25 mouse cellular contexts compared by ENCODE assay signal in the genomic region with DNA sequence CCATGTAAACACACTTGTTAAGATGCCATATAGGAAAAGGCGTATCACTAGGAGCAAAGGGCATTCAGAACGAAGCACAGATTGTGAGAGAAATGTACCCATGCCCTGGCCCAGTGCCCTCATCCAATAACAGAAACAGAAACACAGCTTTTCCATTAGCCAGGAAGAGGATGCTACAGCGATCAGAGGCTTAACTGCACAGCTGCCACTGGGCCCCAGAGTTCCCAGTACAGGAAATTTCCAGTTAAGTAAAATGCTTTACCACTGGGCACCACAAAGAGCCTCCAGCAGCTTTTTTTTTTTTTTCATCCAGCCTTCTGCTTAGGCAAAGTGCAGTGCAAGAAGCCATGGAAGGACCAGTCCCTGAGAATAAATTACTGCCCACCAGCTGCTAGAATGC.
DNase-seq lines count a peak whose midpoint lies in the region; ATAC-seq and TF ChIP-seq lines count a peak whose summit lies in the region.
"Had no signal": no experiment of that assay in that cellular context is flagged by ENCODE, and none has a peak within 500 bp of the region (broad histone marks: within the 10 kb centered on the region; RNA-seq: fewer than 3 reads in every experiment).

No protein-coding gene starts in this region.

- H3K36me3 ChIP-seq in forebrain, embryonic 16.5 days (ENCODE audit: control insufficient read depth, insufficient read depth), result no peaks in the 10 kb centered on the region
- no peaks in the 10 kb centered on the region for H3K36me3 ChIP-seq in forebrain, postnatal 0 days (ENCODE audit: insufficient read depth)
- H3K36me3 ChIP-seq in midbrain, embryonic 11.5 days (ENCODE audit: control insufficient read depth, insufficient read depth, low read length), result no peaks in the 10 kb centered on the region
- no peaks in the 10 kb centered on the region for H3K36me3 ChIP-seq in midbrain, embryonic 16.5 days (ENCODE audit: control insufficient read depth, insufficient read depth, low read length)
- H3K36me3 ChIP-seq: limb, embryonic 10.5 days; limb, embryonic 15.5 days; liver, embryonic 13.5 days; stomach, embryonic 15.5 days had no signal

- no peak overlapping the region for H3K9ac ChIP-seq in forebrain, embryonic 16.5 days (replicated peaks; ENCODE audit: low read depth, low read length)
- no peak overlapping the region for H3K9ac ChIP-seq in forebrain, postnatal 0 days
- H3K9ac ChIP-seq in midbrain, embryonic 11.5 days (ENCODE audit: low read length), result no peak overlapping the region
- no peak overlapping the region for H3K9ac ChIP-seq in midbrain, embryonic 16.5 days (ENCODE audit: low read depth, low read length)
- H3K9ac ChIP-seq: limb, embryonic 15.5 days; liver, embryonic 13.5 days; stomach, embryonic 15.5 days had no signal

- H3K9me3 ChIP-seq in forebrain, embryonic 16.5 days (ENCODE audit: control insufficient read depth, low read length), result no peaks in the 10 kb centered on the region
- H3K9me3 ChIP-seq in forebrain, postnatal 0 days (ENCODE audit: low read length), result no peaks in the 10 kb centered on the region
- H3K9me3 ChIP-seq in midbrain, embryonic 11.5 days (ENCODE audit: control insufficient read depth, low read length), result no peaks in the 10 kb centered on the region
- H3K9me3 ChIP-seq in midbrain, embryonic 16.5 days (replicated peaks; ENCODE audit: control insufficient read depth, low read length, poor library complexity, severe bottlenecking), result no peaks in the 10 kb centered on the region
- H3K9me3 ChIP-seq: limb, embryonic 10.5 days; limb, embryonic 15.5 days; liver, embryonic 13.5 days; stomach, embryonic 15.5 days had no signal

- H3K27ac ChIP-seq in forebrain, embryonic 16.5 days (ENCODE audit: low read length), result no peak overlapping the region
- no peak overlapping the region for H3K27ac ChIP-seq in forebrain, postnatal 0 days (ENCODE audit: low read depth, low read length)
- no peak overlapping the region for H3K27ac ChIP-seq in midbrain, embryonic 11.5 days (ENCODE audit: low read depth, low read length)
- H3K27ac ChIP-seq in midbrain, embryonic 16.5 days (ENCODE audit: low read length), result no peak overlapping the region
- H3K27ac ChIP-seq: kidney, postnatal 0 days; limb, embryonic 10.5 days; limb, embryonic 15.5 days; liver, embryonic 13.5 days; macrophage; stomach, embryonic 15.5 days had no signal

- H3K27me3 ChIP-seq in forebrain, embryonic 16.5 days (replicated peaks; ENCODE audit: control insufficient read depth, insufficient read depth, low read length), result no peaks in the 10 kb centered on the region
- H3K27me3 ChIP-seq in forebrain, postnatal 0 days (ENCODE audit: insufficient read depth, low read length), result no peaks in the 10 kb centered on the region
- H3K27me3 ChIP-seq in midbrain, embryonic 11.5 days (ENCODE audit: control insufficient read depth, insufficient read depth, low read length), result no peaks in the 10 kb centered on the region; the same call in 1 of the 2 replicates
- H3K27me3 ChIP-seq in midbrain, embryonic 16.5 days (ENCODE audit: control insufficient read depth, insufficient read depth, low read depth, low read length), result no peaks in the 10 kb centered on the region
- H3K27me3 ChIP-seq: CH12.LX; limb, embryonic 15.5 days; liver, embryonic 13.5 days; stomach, embryonic 15.5 days had no signal

- no peak overlapping the region for H3K4me2 ChIP-seq in forebrain, embryonic 16.5 days (ENCODE audit: low read length)
- no peak overlapping the region for H3K4me2 ChIP-seq in forebrain, postnatal 0 days (ENCODE audit: low read depth)
- H3K4me2 ChIP-seq in midbrain, embryonic 11.5 days, result no peak overlapping the region
- no peak overlapping the region for H3K4me2 ChIP-seq in midbrain, embryonic 16.5 days (ENCODE audit: low read length)
- H3K4me2 ChIP-seq: limb, embryonic 15.5 days; liver, embryonic 13.5 days; stomach, embryonic 15.5 days had no signal

- H3K4me1 ChIP-seq in forebrain, embryonic 16.5 days (replicated peaks; ENCODE audit: control insufficient read depth, insufficient read depth, low read length), result no peaks in the 10 kb centered on the region
- H3K4me1 ChIP-seq in forebrain, postnatal 0 days (ENCODE audit: insufficient read depth), result no peaks in the 10 kb centered on the region
- H3K4me1 ChIP-seq in midbrain, embryonic 11.5 days (ENCODE audit: control insufficient read depth, insufficient read depth, low read length), result 0 out of 2 replicates have a peak, but pooled peaks cover 2% of the 10 kb centered on the region
- H3K4me1 ChIP-seq in midbrain, embryonic 16.5 days (ENCODE audit: control insufficient read depth, insufficient read depth, low read length), result no peaks in the 10 kb centered on the region; the same call in 1 of the 2 replicates
- H3K4me1 ChIP-seq: limb, embryonic 10.5 days; limb, embryonic 15.5 days; liver, embryonic 13.5 days; stomach, embryonic 15.5 days had no signal

- no peak for TF ChIP-seq POLR2A in brain, embryonic 14.5 days (IDR thresholded peaks at IDR 0.05; ENCODE audit: borderline replicate concordance, extremely low read depth, insufficient read depth, insufficient read length, poor library complexity, severe bottlenecking)

- WGBS in forebrain, embryonic 16.5 days, result 42% methylated on average over 3 of the region's 3 CpGs
- WGBS in forebrain, postnatal 0 days, result 37% methylated on average over 3 of the region's 3 CpGs
- WGBS in midbrain, embryonic 11.5 days, result 80% methylated on average over 3 of the region's 3 CpGs
- 63% methylated on average over 3 of the region's 3 CpGs for WGBS in midbrain, embryonic 16.5 days

- ATAC-seq in forebrain, embryonic 16.5 days, result 0 out of 2 replicates have a peak, but pooled peaks have one; percentile 26
- no peak for ATAC-seq in forebrain, postnatal 0 days
- no peak for ATAC-seq in midbrain, embryonic 11.5 days (ENCODE audit: low FRiP score)
- ATAC-seq in midbrain, embryonic 16.5 days, result no peak
- ATAC-seq: intestine, embryonic 16.5 days had no signal

- DNase-seq in forebrain, postnatal 0 days, result no peak
- peak; percentile 62 for DNase-seq in midbrain, embryonic 11.5 days (ENCODE audit: low spot score, missing footprints)
- DNase-seq in brain, embryonic 14.5 days (ENCODE audit: low read depth), result peak; percentile 67
- peak; percentile 28 for DNase-seq in retina, adult 2 months (ENCODE audit: low read depth, low spot score)
- DNase-seq in right cerebral cortex, postnatal 36 days (ENCODE audit: low spot score in 2 of 2), result no peak
- no peak for DNase-seq in lung, adult 18-20 months
- DNase-seq: adrenal gland, adult 8-10 months; cerebellum, adult 11-12 months; cerebellum, adult 9-11 months; gastrocnemius, postnatal 14 days; kidney, adult 8-10 months; kidney, postnatal 4 days; liver, embryonic 13.5 days; lung, adult 2 months; lung, postnatal 10 days; right cerebral cortex, postnatal 14 days had no signal

- no peak overlapping the region for H3K4me3 ChIP-seq in forebrain, embryonic 16.5 days (replicated peaks; ENCODE audit: low read length)
- no peak overlapping the region for H3K4me3 ChIP-seq in forebrain, postnatal 0 days (ENCODE audit: low read depth, low read length)
- no peak overlapping the region for H3K4me3 ChIP-seq in midbrain, embryonic 11.5 days (ENCODE audit: low read depth, low read length)
- H3K4me3 ChIP-seq in midbrain, embryonic 16.5 days (ENCODE audit: low read depth, low read length), result no peak overlapping the region
- H3K4me3 ChIP-seq: limb, embryonic 10.5 days; limb, embryonic 15.5 days; liver, embryonic 13.5 days; stomach, embryonic 15.5 days had no signal

- no peak for TF ChIP-seq CTCF in forebrain, postnatal 0 days (IDR thresholded peaks at IDR 0.05; ENCODE audit: low read depth)
- no peak for TF ChIP-seq CTCF in brain, embryonic 14.5 days (IDR thresholded peaks at IDR 0.05; ENCODE audit: borderline replicate concordance, extremely low read depth, insufficient read depth, insufficient read length)

Comparison
In these comparisons a context has a peak if more than half of its experiments do, and no peak if none do; other contexts are left out.
1. DNase-seq: peak in midbrain, embryonic 11.5 days (single experiment), brain, embryonic 14.5 days (single experiment) and retina, adult 2 months (single experiment); none in forebrain, postnatal 0 days (single experiment), right cerebral cortex, postnatal 36 days (0 of 2) and lung, adult 18-20 months (0 of 2).